Mouse (Mus musculus) heart, postnatal 0 days (tissue): ENCODE measurements around the gene Pdzd7.

Experiments
- CTCF ChIP-seq: IDR thresholded peaks from 2 replicates; pipeline ENCODE4 v1.5.1; 2016; ENCODE audit warnings: antibody characterized with exemption, control low read depth, low read depth
- EP300 ChIP-seq: IDR thresholded peaks from 2 replicates; pipeline ENCODE4 v1.6.1; 2016; ENCODE audit warnings: antibody characterized with exemption, low read depth

- TF ChIP-seq EP300 (peak; percentile 64; the same call in 1 of the 2 replicates), CTCF (no peak)
These were observed 12.8 kb upstream of the Pdzd7 start for GRCm38 (mm10) chr19:45058113-45058839.
